Mouse (Mus musculus): ENCODE measurements around the gene Rasef.
A peak's percentile ranks its signal among the peaks of the same experiment; 100 is the strongest.
"Not testable (repeated sequence)": the region's sequence is repeated elsewhere in the genome, so short reads cannot be mapped to it uniquely, and the experiment has no call there.

Rasef gene

DNA sequence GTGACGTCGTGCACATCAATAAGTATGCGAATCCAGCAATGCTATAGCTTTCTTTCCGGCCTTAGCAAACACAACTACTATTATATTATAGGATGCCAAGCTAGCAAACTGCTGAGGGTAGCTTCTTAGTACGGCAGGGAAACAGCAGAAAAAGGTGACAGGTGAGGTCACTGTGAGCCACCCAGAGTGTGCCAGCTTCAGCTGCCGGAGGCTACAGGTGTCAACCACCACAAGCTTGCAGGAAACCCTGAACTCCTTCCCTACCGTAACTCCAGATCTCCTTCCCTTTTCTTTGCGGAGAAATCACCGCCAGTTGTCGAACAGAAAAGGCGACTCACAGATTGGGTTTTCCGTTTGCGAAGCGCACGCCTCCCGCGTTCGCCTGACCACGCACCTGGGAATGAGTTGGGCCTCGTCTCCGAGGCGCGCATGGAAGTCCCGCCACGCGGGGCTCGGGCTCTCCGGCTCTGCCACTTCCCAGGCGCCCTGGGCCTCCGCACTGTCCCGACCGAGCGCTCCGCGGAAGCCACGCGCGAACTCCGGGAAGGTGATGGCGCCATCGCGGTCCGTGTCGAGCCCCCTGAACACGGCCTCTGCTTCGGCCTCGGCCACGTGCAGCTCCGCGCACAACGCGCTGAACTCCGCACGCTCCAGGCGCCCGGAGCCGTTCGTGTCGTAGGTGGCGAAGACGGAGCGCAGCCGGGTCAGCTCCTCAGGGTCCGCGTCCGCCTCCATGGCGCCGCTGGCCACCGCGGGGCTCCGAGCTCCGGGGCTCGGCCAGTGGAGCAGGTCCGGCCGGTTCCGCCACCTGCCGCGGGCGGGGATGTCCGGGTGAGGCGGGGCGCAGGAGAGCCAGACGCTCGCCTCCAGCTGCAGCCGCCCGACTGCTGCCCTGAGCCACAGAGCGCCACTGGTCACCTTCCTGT lies at the start of gene Rasef:
Rasef (minus strand) TSS at position 735 of the 926 bp plus-strand sequence.
- peak; percentile 76 for DNase-seq

DNA sequence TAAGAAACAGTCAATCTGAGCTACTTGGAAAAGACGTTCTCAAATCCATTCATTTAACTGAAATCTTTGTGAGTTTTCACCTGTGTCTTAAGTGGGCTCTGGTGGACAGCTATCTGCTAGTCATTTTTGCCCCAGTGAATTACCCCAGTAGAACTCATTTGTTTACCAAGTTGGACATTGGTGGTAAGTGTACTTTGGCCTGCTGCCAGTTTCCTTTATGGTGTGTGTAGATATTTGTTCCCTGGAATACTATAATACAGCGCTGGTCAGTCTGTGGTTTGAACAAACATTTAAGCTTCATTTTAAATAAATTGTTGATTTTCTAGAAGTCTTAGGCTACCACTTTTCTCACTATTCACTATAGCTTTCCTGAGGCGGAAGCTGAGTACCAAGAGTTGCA lies 35.8 kb upstream of the Rasef start:
- DNase-seq: peak; percentile 26

DNA sequence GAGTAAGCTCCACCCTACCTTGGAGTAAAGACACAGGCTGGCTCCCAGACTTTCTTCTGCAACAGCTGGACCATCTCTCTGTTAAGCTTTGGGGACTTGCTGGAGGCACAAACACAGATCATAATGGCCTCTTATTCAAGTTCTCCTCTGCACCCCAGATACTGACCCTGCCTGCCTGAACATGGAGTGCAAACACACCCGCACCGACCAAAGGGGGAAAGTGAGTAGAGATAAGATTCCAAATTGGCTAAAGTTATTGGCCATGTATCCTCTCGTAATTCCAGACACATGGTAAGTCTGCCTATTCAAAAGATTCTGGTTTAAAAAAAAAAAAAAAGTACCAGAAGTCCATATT lies 369 bp upstream of the Rasef start:
- no peak for DNase-seq

DNA sequence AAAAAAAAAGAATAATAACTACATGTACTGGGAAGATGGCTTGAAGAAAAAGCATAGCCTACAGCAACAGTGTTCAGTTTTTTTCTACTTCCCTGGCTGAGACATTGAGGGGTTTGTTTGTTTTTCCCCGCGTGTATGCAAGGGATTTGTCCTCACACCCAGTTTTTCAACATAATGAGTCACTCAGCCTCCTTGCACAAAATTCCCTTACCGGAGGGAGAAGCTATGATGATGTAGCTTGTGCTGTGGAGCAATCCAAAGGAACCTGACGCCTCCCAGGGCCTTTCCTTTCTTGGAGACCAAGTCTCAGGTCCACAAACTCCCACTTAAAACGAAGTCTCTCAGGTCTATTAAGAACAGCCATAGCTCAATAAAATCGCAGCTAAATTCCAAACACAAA lies 1.3 kb downstream of the Rasef start:
- peak; percentile 14 for DNase-seq

DNA sequence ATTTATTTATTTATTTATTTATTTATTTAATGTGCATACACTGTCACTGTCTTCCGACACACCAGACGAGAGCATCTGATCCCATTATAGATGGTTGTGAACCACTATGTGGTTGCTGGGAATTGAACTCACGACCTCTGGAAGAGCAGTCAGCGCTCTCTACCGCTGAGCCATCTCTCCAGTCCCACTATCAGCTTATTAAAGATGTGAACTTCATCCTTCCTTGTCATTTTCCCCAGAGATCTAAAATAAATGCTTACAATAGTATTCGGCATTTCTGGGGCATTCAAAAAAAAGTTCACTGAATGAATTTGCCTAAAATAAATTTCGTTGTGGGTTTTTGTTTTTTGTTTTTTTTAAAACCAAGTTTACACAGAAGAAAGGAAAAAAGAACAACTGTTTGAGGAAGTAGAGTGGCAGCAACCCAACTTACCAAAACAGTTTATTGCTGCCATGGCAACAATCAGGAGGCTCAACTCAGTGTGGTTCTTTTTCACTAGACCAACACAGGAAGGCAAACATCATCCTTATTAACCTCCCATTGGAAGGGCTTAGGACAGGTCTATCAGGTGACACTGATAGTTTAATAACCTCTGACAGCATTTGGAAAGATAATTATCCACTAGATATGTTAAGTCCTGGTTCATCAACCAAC lies 2.6 kb downstream of the Rasef start:
- peak; percentile 66 for DNase-seq

DNA sequence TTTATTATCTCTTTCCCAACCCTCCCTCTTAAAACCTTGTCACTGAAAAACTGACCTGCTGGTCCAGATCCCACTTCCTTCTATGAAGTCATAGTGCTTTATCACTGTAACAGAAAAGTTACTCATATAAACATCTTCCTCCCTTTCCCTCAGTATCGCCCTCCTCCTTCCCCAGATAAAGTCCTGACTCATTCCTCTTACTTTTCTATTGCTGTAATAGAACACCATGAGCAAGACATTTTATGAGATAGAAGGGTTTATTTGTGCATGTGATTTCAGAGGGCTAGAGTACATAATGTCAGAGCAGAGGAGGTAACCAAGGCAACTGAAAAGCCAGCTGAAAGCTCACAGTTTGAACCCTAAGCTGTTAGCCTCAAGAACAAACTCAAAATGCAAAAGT lies 6.6 kb downstream of the Rasef start:
- DNase-seq: no peak

DNA sequence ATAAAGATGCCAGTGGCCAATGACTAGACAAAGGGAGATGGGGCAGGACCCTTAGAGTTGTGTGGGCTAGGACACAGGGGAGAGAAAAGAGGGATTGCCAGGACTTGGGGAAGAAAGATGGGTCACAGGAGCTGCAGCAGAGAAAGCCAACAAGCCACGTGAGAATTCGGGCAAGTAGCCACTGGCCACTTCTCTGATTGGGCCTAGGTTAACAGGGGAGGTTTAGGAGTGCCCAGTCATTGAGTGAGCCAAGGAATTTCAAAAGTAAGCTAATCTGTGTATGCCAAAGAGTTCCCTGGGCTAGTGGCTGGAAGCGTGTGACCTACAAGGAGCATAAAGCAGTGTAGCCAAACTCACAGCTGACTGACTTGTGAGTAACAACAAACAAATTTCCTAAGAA lies 9.7 kb downstream of the Rasef start:
- peak; percentile 77 for DNase-seq

DNA sequence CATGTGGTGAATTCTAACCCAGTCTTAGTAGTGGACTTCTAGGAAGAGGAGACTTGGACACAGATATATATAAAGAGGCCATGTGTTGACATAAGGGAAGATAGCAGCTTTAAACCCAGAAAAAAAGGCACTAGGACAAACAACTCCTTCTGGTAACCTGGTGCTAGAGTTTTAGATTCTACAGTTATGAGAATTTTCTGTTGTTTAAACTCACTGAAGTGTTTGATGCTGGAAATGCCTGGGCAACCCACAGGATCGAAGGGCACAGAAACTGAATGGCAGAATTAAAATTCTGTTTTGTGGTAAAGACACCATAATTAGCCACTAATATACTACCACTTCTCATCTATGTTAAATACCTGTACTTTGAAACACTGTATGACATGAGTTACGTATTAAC lies 15.5 kb downstream of the Rasef start:
- DNase-seq: no peak

DNA sequence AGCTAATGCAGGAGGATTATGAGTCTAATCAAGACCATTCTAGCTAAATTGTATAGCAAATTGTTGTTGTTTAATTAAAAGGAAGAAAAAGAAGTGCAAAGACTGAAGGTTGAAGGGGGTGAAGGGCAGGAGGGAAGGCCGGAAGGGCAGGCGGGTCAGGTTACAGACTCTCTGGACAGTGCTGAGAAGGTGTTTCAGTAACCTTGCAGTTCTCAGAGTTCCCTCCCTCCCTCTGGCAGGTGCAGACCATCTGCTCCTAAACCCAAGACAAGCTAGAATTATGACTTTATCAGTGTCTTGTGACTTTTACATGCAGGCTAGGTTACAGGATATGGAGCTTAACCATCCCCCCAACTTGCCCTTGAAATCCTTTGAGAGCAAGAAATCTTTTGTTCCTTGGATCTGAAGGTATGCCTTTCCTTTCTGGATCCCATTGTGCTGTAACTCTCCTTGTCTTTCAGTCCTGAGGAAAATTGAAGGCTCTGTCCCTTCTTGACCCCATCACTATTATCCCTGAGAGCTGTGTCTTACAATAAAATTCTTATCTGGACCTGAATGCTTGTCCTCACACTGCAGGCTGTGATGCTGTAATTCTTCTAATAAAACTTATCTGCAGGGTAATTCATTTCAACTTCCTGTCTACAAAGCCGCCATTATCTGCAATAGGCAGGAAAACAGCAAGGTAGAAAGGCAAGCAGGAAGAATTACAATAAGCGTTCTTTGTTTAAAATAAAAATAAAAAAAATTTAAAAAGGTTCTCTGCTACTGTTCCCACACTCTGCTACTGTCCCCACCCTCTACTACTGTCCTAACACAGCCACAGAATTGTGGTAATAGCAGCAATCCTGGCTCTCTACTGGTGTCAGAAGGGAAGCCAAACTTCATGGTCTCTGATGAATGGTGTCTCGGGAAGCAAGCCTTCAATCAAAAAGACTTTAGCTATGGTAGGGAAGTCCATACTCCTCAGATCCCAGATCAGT lies 16.7 kb downstream of the Rasef start:
- DNase-seq: no peak

DNA sequence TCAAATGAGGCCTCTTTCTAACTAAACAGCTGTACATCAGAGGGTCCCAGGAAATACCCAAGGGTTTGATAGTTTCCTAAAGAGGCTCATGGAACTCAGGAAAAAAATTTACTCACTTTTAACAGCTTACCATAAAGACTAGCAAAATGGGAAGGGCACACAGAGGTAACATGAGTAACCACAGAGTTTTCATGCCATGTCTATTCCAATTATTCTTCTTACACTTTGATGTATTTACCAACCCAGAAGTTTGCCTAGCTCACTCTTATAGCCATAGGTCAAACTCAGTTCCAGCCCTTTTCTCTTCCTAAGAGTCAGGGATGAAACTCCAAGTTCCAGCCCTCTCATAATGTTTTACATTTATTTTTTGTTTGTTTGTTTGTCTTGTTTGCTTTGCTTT lies 18.8 kb downstream of the Rasef start:
- no peak for DNase-seq

DNA sequence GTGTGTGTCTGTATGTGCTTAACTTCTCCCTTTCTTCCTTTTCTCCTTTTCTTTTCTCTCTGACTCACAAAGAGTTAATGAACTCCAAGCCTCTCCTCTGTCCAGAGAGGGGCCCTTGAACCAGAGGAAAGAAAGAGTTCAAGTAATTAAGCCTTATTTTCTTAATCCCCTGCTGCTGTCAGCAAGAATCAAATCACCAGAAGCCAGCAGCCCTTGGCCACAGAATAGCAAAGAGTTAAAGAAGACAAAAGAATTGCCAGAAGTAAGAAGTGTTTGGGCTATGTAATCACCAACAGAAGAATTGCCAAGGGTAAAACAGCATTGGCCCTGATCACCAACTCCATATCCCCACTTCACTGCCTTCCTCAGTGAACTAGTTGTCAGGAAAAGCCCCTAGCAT lies 20.2 kb downstream of the Rasef start:
- no peak for DNase-seq

DNA sequence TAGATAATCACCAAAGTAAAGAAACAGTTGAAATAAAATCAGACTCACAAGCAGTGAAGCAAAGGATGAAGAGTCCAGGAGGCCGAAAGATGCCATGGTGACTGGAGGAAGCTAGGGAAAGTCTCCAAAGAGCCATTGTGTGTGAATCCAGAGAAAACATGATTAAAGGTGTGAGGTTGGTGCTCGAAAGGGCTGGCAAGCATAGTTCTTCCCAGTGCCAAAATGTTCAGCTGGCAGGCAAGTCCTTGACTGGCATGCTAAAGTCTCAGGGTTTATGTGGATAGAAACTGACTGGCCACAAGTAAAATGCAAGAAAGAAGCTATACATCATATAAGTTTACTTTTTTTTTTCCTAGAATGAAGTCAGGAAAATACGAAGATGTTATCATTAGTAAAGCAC lies 22.6 kb downstream of the Rasef start:
- DNase-seq: no peak

DNA sequence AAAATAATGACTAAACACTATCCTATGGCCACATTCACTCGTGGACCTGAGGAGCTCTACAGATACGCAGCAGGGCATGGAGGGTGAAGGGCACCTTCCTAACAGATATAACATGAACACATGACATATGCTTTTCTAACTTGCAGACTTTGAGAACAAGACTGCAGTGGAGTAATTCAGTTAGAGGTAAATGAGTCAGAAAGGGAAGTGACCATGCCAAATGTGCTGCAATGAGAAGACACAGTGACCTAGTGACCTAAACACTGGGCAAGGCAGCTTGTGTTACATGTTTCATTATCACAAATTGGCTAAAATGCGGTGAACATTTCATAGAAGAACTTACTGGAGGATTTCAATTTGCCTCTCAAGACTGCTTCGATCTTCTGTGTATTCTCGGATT lies 42.6 kb downstream of the Rasef start:
- no peak for DNase-seq

DNA sequence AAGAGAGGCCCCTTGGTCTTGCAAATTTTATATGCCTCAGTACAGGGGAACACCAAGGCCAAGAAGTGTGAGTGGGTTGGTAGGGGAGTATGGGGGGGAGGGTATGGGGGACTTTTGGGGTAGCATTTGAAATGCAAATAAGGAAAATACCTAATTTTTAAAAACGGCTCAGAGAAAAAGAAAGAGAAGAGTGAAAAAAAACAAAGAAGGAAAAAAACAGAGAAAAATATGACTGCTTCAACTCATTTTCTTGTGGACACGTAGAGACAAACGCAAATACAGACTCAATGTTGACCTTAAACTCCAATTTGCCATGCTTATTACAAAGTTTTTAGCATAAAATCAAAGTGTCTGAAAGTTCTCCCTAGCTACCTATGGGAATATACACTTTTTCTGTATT lies 51.4 kb downstream of the Rasef start:
- no peak for DNase-seq

DNA sequence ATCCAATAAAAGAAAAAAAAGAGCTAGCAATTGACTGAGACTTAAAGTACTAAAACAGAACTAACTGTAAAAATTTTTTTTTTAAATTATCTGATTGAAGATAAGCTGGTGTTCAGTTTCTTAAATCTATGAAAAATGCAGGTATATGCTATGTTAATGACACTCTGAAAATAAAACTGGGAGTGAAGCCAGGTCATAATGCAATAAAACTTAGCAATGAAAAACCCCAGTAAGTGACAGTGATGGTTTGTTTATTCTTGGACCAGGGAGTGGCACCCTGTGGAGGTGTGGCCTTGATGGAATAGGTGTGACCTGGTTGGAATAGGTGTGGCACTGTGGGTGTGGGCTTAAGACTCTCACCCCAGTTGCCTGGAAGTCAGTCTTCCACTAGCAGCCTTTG lies 71.0 kb downstream of the Rasef start:
- DNase-seq: no peak

DNA sequence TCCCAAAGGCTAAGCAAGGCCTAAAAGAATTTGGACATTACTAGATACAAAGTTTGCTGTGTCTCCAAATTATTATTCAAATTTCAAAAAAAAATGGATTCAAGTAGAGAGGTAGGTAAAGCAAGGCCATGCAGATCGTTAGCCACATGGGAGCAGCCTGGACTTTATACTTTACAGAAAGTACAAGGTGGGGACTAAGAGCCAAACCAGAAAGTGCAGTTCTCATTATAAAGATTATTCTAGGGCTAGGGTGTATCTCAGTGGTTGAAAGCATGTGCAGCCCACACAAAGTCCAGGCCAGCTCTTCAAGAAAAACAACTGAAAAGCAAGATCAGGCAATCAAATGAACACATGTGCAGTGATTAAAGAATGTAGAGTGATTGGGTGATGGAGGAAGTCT lies 72.0 kb downstream of the Rasef start:
- DNase-seq: no peak

DNA sequence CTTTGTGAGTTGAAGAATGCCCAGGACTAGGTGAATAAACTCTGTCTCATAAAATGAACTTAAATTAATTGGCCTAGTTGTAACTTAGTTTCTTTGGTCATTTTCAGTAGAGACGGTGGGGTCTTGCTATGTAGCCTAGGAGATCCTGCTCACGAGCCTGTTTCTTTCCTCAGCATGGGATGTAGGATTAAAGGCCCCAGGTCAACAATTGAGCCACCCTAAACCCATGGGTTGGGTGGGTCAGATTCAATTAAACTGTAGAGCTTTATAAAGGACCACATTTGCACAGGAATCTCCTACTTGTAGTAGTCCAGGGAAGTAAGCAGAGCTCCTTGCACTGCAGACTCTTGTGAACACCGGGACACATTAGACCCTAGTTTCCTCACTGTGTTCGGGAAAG lies 107.6 kb downstream of the Rasef start, which contains the start of gene Gm428:
Gm428 (plus strand) TSS at position 301 of the 400 bp plus-strand sequence.
- DNase-seq: not testable (repeated sequence)

DNA sequence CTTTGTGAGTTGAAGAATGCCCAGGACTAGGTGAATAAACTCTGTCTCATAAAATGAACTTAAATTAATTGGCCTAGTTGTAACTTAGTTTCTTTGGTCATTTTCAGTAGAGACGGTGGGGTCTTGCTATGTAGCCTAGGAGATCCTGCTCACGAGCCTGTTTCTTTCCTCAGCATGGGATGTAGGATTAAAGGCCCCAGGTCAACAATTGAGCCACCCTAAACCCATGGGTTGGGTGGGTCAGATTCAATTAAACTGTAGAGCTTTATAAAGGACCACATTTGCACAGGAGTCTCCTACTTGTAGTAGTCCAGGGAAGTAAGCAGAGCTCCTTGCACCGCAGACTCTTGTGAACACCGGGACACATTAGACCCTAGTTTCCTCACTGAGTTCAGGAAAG lies 122.7 kb downstream of the Rasef start, which contains the start of gene Gm11239:
Gm11239 (plus strand) TSS at position 301 of the 400 bp plus-strand sequence.
- DNase-seq: not testable (repeated sequence)

All from lung, postnatal 36 days (tissue).